Mouse (Mus musculus) forebrain, embryonic 14.5 days (tissue): ENCODE data around the gene Pskh1. TPM values are rescaled to one million over a fixed set of nuclear protein-coding genes. Genes with fewer than 3 reads are reported as not detected.

ENCODE experiments used
- ATAC-seq: fragments of 200-750 bp; cut with Nextera tagmentation; 2 replicates; pipeline ENCODE4 v1.8.0; 2017; ENCODE audit warnings: mild to moderate bottlenecking, moderate library complexity
- DNase-seq: peaks from one replicate; pipeline ENCODE4 v3.0.0-alpha.2; 2015; ENCODE audit warnings: low spot score
- H3K27ac ChIP-seq: fragments of 300-500 bp; sonication (generic); 2 replicates; pipeline ENCODE4 v1.5.1; 2014; ENCODE audit warnings: low read depth, mild to moderate bottlenecking, control low read depth, low read length, moderate library complexity
- H3K27me3 ChIP-seq: fragments of 300-500 bp; sonication (generic); replicated peaks from 2 replicates; pipeline ENCODE4 v1.6.1; 2014; ENCODE audit warnings: low read length, control low read depth, mixed read lengths; ENCODE audit not compliant: control insufficient read depth, insufficient read depth
- H3K36me3 ChIP-seq: fragments of 300-500 bp; sonication (generic); 2 replicates; pipeline ENCODE4 v1.6.1; 2014; ENCODE audit warnings: low read length, control low read depth; ENCODE audit not compliant: control insufficient read depth, insufficient read depth
- H3K4me1 ChIP-seq: fragments of 300-500 bp; sonication (generic); 2 replicates; pipeline ENCODE4 v1.6.1; 2014; ENCODE audit warnings: antibody characterized with exemption, low read length, control low read depth; ENCODE audit not compliant: control insufficient read depth, insufficient read depth
- H3K4me2 ChIP-seq: fragments of 300-500 bp; sonication (generic); 2 replicates; pipeline ENCODE4 v1.6.1; 2014; ENCODE audit warnings: mild to moderate bottlenecking, control low read depth, low read length
- H3K4me3 ChIP-seq: fragments of 300-500 bp; sonication (generic); 2 replicates; pipeline ENCODE4 v1.5.1; 2014; ENCODE audit warnings: low read depth, low read length, control low read depth
- H3K9ac ChIP-seq: fragments of 300-500 bp; sonication (generic); 2 replicates; pipeline ENCODE4 v1.6.1; 2014; ENCODE audit warnings: mild to moderate bottlenecking, low read length, control low read depth, moderate library complexity
- H3K9me3 ChIP-seq: fragments of 300-500 bp; sonication (generic); replicated peaks from 2 replicates; pipeline ENCODE4 v1.6.1; 2016; ENCODE audit warnings: low read length, control low read depth, mixed read lengths; ENCODE audit not compliant: control insufficient read depth
- WGBS: fragments of 180-500 bp; shearing (Covaris S2); extraction: QIAGEN DNeasy Blood & Tissue Kit; methylation state at CpG from one replicate; pipeline ENCODE4 v1.1.7; 2014; 5-methylcytosine and 5-hydroxymethylcytosine counted together
- polyA plus RNA-seq: library from polyadenylated mRNA; unstranded; fragments of >200 nt; fragmentation: Nextera tagmentation; extraction: Ambion mirVana; gene quantifications from 2 replicates; pipeline ENCODE4 v1.2.1, GENCODE M21; 2014

Gene Pskh1
- polyA plus RNA-seq, 1 experiment from 2014 or later: 8.5 TPM

GRCm38 (mm10) chr8:105889756-105890465 lies 10.3 kb upstream of the Pskh1 start:
- Histone ChIP-seq H3K9ac (no peak overlapping the region), H3K4me3 (no peak overlapping the region), H3K27me3 (no peaks in the 10 kb centered on the region), H3K36me3 (peaks cover 84% of the 10 kb centered on the region), H3K4me2 (no peak overlapping the region), H3K4me1 (0 out of 2 replicates have a peak, but pooled peaks cover 3% of the 10 kb centered on the region), H3K9me3 (no peaks in the 10 kb centered on the region), H3K27ac (no peak overlapping the region)
- 91% methylated on average over 12 of the region's 12 CpGs for WGBS
- ATAC-seq: no peak
- DNase-seq: no peak

- peaks cover 75% of the 10 kb centered on the region for H3K36me3 ChIP-seq
- WGBS: 89% methylated on average over 6 of the region's 6 CpGs
These were observed 9.4 kb upstream of the Pskh1 start for GRCm38 (mm10) chr8:105890870-105891269.

GRCm38 (mm10) chr8:105892432-105892831 lies 7.8 kb upstream of the Pskh1 start:
- 91% methylated on average over 6 of the region's 6 CpGs for WGBS
- ATAC-seq (no peak), DNase-seq (peak; percentile 35)
- Histone ChIP-seq H3K36me3 (peaks cover 59% of the 10 kb centered on the region), H3K4me2 (no peak overlapping the region), H3K27ac (no peak overlapping the region), H3K9ac (no peak overlapping the region), H3K9me3 (no peaks in the 10 kb centered on the region), H3K4me1 (0 out of 2 replicates have a peak, but pooled peaks cover 3% of the 10 kb centered on the region), H3K27me3 (no peaks in the 10 kb centered on the region), H3K4me3 (no peak overlapping the region)

More at GRCm38 (mm10) chr8:105890870-105891269, 9.4 kb upstream of the Pskh1 start:
- Histone ChIP-seq H3K9me3 (no peaks in the 10 kb centered on the region), H3K9ac (no peak overlapping the region), H3K27ac (no peak overlapping the region), H3K27me3 (no peaks in the 10 kb centered on the region), H3K4me3 (no peak overlapping the region), H3K4me2 (no peak overlapping the region), H3K4me1 (0 out of 2 replicates have a peak, but pooled peaks cover 3% of the 10 kb centered on the region)
- DNase-seq (no peak), ATAC-seq (no peak)

- WGBS: 3% methylated on average over 11 of the region's 11 CpGs
- Histone ChIP-seq H3K9ac (peak within 1 kb of the TSS; percentile 50), H3K27ac (peak within 1 kb of the TSS; percentile 27; the same call in 1 of the 2 replicates), H3K4me2 (no peak within 1 kb of the TSS), H3K27me3 (no peaks in the 10 kb centered on the region), H3K36me3 (peaks cover 50% of the 10 kb centered on the region), H3K9me3 (no peaks in the 10 kb centered on the region), H3K4me1 (0 out of 2 replicates have a peak, but pooled peaks cover 3% of the 10 kb centered on the region), H3K4me3 (no peak within 1 kb of the TSS)
- peak; percentile 90 for ATAC-seq
- peak; percentile 85 for DNase-seq
These were observed 6.9 kb upstream of the Pskh1 start, which contains the start of gene Nrn1l for GRCm38 (mm10) chr8:105893339-105893738. Gene Nrn1l, plus strand, starts transcription at chr8:105893567.

GRCm38 (mm10) chr8:105897801-105898480 lies 2.3 kb upstream of the Pskh1 start:
- Histone ChIP-seq H3K27me3 (no peaks in the 10 kb centered on the region), H3K4me1 (peaks cover 8% of the 10 kb centered on the region; the same call in 1 of the 2 replicates), H3K4me2 (no peak overlapping the region), H3K36me3 (peaks cover 8% of the 10 kb centered on the region; the same call in 1 of the 2 replicates), H3K27ac (no peak overlapping the region), H3K9me3 (no peaks in the 10 kb centered on the region), H3K9ac (no peak overlapping the region), H3K4me3 (no peak overlapping the region)
- 81% methylated on average over 9 of the region's 9 CpGs for WGBS
- ATAC-seq: no peak
- DNase-seq: no peak

GRCm38 (mm10) chr8:105900941-105901616 lies 838 bp downstream of the Pskh1 start:
- Histone ChIP-seq H3K9me3 (no peaks in the 10 kb centered on the region), H3K4me3 (peak overlapping the region; percentile 93), H3K27ac (peak overlapping the region; percentile 82; the same call in 1 of the 2 replicates), H3K4me1 (peaks cover 5% of the 10 kb centered on the region; the same call in 1 of the 2 replicates), H3K4me2 (peak overlapping the region; percentile 62), H3K9ac (peak overlapping the region; percentile 98), H3K36me3 (no peaks in the 10 kb centered on the region), H3K27me3 (no peaks in the 10 kb centered on the region)
- ATAC-seq (no peak), DNase-seq (no peak)
- WGBS: 39% methylated on average over 16 of the region's 16 CpGs

- Histone ChIP-seq H3K36me3 (peaks cover 5% of the 10 kb centered on the region; the same call in 1 of the 2 replicates), H3K9me3 (no peaks in the 10 kb centered on the region), H3K4me3 (no peak overlapping the region), H3K27ac (no peak overlapping the region), H3K9ac (no peak overlapping the region), H3K27me3 (no peaks in the 10 kb centered on the region), H3K4me1 (no peaks in the 10 kb centered on the region), H3K4me2 (no peak overlapping the region)
- no peak for DNase-seq
- no peak for ATAC-seq
- WGBS: 93% methylated on average over 3 of the region's 3 CpGs
These were observed 19.1 kb downstream of the Pskh1 start for GRCm38 (mm10) chr8:105919390-105919789.

- Histone ChIP-seq H3K4me2 (no peak overlapping the region), H3K4me1 (no peaks in the 10 kb centered on the region), H3K4me3 (no peak overlapping the region), H3K36me3 (peaks cover 9% of the 10 kb centered on the region; the same call in 1 of the 2 replicates), H3K9me3 (no peaks in the 10 kb centered on the region), H3K9ac (no peak overlapping the region), H3K27ac (no peak overlapping the region), H3K27me3 (no peaks in the 10 kb centered on the region)
- ATAC-seq (no peak), DNase-seq (no peak)
- WGBS: 48% methylated on average over 3 of the region's 3 CpGs
These were observed 24.9 kb downstream of the Pskh1 start for GRCm38 (mm10) chr8:105925123-105925522.
